Mouse (Mus musculus) skeletal muscle tissue, adult 2 months (tissue): ENCODE data around the gene Rdh11.

Experiments used
- DNase-seq: peaks from one replicate; pipeline ENCODE4 v3.0.0-alpha.2; 2012; ENCODE audit warnings: low read depth, low spot score

Gene Rdh11

DNA sequence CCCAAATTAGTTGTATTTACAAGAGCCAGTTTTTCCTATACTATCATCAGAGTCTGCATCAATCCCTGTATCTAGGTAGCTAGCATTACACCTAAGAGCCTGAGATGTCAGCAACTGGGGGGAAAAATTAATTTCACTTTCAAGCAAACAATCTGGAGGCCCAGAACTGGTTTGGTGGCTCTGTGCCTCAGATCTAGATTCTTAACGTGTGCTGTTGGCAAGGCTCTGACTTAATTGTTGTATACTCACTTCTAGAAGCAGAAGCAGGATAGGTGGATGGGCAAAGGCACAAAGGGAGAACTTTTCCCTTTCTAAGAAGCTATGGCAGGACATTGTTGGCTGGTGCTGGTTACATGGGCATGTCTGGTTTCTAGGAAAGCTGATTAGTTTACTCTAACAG is 52.7 kb downstream of the Rdh11 start:
- no peak for DNase-seq

DNA sequence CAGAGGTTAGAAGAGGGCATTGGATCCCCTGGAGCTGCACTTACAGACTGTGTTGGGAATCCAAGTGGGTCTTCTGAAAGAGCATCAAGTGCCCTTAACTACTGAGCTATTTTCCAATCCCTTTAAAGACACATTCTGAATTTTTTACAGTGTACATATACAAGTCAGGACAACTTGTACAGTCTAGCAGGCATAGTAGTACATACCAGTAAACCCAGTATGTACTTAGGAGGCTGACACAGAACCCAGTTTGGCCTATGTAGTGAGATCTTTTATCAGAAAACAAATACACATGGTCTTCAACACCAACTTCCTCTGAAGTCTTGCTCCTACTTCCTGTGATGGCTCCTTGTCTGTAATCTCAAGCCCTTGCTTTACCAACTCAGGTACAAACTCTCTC is 53.1 kb downstream of the Rdh11 start:
- no peak for DNase-seq

DNA sequence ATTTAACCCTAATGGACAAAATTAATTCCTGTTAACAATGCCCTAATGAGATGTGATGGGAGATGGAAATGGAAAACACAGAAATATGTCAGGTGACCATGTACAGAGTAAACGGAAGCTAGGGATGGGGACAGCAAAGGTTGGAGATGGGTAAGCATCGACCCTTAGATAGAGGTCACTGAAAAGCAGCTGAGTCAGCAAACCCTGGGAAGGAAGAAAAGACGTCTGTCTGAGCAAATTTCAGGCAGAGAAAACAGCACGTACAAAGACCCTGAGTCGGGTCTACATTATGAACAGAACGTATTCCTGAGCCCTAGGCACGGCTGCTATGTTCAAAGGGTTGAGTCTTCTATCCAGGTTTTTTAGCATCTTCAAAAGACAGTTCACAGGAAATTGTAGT is 55.1 kb downstream of the Rdh11 start:
- no peak for DNase-seq

DNA sequence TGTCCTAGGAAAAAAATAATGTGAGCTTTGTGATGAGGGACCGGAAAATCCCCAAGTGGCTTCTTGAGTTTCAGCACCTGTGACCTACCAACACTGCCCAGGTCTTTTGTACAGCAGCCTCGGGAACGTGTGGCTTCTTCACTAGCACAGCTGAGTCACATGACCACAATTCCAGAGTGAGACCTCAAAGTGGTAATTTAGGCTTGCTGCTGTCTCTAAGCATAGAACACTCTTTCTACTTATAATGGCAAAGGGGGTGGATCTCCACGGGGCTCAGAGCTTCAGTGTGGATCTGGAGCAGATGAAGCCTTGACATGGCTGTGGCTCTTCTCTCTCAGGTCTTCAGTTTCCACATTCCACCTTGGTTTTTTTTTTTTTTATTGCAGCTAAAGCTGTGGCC is 57.0 kb downstream of the Rdh11 start:
- no peak for DNase-seq

DNA sequence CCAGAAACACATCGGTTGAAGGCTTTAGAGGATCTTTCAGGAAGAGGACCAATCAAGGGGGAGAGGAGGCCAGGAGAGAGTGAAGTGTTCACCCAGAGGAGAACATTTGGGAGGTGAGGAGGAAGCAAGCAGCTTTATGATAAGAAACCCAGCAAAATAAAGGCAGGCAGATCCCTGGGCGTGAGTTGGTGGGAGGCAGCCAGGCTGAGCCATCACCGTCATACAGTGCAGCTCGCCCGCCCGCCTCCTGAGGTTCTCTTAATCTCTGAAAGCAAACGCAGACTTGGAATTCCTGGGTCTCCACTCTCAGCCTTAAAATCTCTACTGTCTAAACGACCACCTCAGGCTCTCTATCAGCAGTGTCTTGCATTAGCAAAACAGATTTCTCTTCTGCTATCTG is 57.4 kb downstream of the Rdh11 start:
- DNase-seq = no peak

DNA sequence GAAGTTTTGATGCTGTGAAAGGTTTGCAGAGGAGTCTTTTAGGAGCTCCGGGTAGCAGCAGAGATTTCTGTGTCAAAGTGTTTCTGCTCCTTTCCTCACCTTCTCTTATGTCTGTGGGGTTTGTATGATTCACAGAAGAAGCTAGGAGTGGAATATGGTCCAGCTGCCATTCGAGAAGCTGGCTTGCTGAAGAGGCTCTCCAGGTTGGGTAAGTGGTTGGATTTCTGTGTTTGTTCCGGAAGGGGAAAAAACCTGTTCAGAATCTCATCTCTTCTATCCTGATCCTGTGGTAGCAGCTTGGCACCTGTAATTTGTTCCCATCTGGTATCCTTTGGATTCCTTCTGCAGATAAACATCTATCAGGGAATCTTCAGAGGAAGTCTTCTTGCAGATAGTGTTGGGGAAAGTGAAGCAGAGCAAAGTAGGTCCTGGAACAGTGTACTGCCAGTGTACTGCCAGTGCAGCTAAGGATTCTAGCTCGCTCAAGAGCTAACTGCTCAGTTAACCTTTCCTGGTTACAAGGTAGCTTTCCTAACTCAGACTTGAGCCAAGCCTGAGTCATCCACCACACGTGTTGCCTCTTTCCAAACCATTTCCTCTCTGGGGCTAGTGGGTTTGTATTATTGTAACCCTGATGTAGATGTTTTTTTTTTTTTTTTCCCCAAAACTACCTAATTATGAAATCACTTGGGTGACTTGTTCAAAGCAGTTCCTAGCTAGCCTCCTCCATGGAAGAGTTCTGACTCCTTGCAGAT is 60.2 kb downstream of the Rdh11 start:
- DNase-seq = no peak

DNA sequence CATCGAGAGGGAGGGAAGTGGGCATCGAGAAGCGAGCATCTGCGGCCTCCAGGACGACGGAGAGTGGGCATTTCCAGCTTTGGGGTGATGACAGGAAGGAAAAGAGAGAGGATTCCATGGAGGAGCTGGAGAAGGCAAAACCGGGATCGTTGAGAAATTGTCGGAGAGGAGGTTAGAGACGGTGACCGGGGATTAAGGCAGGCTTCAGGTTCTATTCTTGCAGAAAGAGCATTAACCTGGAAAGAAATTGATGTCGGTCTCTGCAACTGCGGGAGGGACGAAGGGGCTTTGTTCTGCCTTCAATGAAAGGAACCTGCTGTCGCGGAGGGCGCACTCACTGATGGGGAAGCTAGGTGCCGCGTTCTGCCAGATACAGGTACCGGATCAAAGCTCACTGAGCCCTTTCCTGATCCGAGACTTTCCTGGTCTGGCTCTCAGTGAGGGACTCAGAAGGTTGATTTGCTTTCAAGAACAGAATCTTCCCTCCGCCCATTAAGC is 60.9 kb downstream of the Rdh11 start:
- no peak for DNase-seq

DNA sequence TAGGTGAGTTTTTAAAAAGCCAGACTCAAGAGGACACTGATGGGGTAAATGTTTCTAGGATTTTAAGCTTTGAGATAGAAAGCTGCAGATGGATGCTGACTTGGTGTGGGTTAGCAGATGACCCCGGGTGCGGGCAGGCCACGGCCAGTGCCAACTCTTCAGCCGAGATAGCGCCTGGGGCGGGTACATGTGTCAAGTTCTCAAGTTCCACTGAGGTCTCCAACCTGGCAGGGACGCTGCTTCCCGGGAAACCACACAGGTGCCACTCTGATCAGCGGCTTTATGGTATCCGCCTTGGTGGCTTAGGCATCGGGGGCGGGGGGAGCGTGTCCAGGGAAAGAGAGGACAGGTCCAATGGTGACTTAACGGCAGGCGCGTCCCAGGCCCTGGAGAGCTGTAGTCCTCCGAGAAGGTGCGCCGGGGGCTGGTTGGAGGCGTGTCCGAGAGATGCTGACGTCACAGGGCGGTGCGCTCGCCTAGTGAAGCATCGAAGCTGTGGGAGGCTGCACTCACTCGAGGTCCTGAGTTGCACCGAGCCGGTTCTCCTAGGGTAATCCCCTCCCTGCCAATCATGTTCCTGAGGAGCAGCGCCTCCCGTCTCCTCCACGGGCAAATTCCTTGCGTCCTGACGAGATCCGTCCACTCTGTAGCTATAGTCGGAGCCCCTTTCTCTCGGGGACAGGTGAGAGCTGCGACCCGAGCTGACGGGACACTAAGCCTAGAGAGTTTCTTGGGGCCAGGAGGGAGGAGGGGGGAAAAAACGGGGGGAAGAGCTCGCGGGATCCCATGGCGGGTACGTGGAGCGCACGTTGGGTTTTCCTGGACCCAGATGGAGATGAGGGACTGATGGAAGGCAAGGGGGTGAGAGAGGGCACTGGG is 61.6 kb downstream of the Rdh11 start, which contains the start of gene Arg2:
Arg2 (plus strand) TSS at position 479 of the 879 bp plus-strand sequence.
- DNase-seq = no peak
